Mouse (Mus musculus): ENCODE measurements around the gene Gimap8. TPM values are rescaled to one million over a fixed set of nuclear protein-coding genes. Genes with fewer than 3 reads are reported as not detected.

The Gimap8 gene
- polyA plus RNA-seq, 1 experiment from 2014 or later, result 8.6 TPM

- TF ChIP-seq CTCF (IDR thresholded peaks at IDR 0.05), result no peak
- no peak for TF ChIP-seq EP300 (IDR thresholded peaks at IDR 0.05)
- DNase-seq (ENCODE audit: low spot score) (no peak), ATAC-seq (peak; percentile 54; the same call in 1 of the 2 replicates)
- Histone ChIP-seq H3K9me3 (ENCODE audit: low read length) (no peaks in the 10 kb centered on the region), H3K4me2 (replicated peaks; ENCODE audit: low read depth, low read length) (peak within 1 kb of the TSS; percentile 19), H3K4me3 (ENCODE audit: low read depth, low read length) (peak within 1 kb of the TSS; percentile 15), H3K9ac (replicated peaks; ENCODE audit: low read depth) (no peak within 1 kb of the TSS; the same call in 1 of the 2 replicates), H3K4me1 (ENCODE audit: insufficient read depth, low read depth, low read length) (no peaks in the 10 kb centered on the region), H3K27me3 (replicated peaks; ENCODE audit: insufficient read depth, low read length) (no peaks in the 10 kb centered on the region), H3K36me3 (ENCODE audit: insufficient read depth, low read length) (no peaks in the 10 kb centered on the region), H3K27ac (ENCODE audit: low read length) (peak within 1 kb of the TSS; percentile 55)
- 48% methylated on average over 5 of the region's 5 CpGs for WGBS
Observed at GRCm38 (mm10) chr6:48684319-48684718, 37.3 kb downstream of the Gimap8 start, which contains the start of gene Gimap4. Gene Gimap4 (plus strand): TSS chr6:48684549.

GRCm38 (mm10) chr6:48684806-48685205, 37.8 kb downstream of the Gimap8 start:
- Histone ChIP-seq H3K9ac (replicated peaks; ENCODE audit: low read depth) (no peak overlapping the region; the same call in 1 of the 2 replicates), H3K4me1 (ENCODE audit: insufficient read depth, low read depth, low read length) (no peaks in the 10 kb centered on the region), H3K4me2 (replicated peaks; ENCODE audit: low read depth, low read length) (peak overlapping the region; percentile 19), H3K4me3 (ENCODE audit: low read depth, low read length) (peak overlapping the region; percentile 15), H3K9me3 (ENCODE audit: low read length) (no peaks in the 10 kb centered on the region), H3K27me3 (replicated peaks; ENCODE audit: insufficient read depth, low read length) (no peaks in the 10 kb centered on the region), H3K36me3 (ENCODE audit: insufficient read depth, low read length) (no peaks in the 10 kb centered on the region), H3K27ac (ENCODE audit: low read length) (peak overlapping the region; percentile 55)
- no peak for TF ChIP-seq EP300 (IDR thresholded peaks at IDR 0.05)
- TF ChIP-seq CTCF (IDR thresholded peaks at IDR 0.05), result peak; percentile 33; the same call in 1 of the 2 replicates
- ATAC-seq (0 out of 2 replicates have a peak, but pooled peaks have one; percentile 32), DNase-seq (ENCODE audit: low spot score) (no peak)
- WGBS, result 43% methylated on average over 4 of the region's 4 CpGs

DNA sequence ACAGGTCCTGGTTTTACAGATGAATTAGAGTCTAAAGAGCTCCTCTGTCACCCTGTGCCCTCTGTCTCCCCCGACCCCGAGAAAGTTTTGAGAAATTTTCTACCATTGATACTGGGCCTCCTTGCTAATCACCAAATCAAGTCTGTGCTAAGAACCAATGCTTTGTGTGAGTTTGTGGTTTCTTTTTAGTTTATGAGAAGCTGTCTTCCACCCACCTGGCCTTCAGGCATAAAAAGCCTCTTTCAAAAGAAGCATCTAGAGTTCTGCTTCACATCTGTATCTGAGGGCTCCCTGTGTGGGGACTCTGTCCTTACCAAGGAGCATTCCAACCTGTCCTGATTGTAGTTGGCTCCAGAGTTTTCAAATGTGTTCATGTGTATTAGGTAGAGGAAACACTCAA, 38.2 kb downstream of the Gimap8 start:
- peak overlapping the region; percentile 15; the same call in 1 of the 2 replicates for H3K4me3 ChIP-seq (ENCODE audit: low read depth, low read length)
- no peaks in the 10 kb centered on the region for H3K9me3 ChIP-seq (ENCODE audit: low read length)
- H3K9ac ChIP-seq (replicated peaks; ENCODE audit: low read depth), result no peak overlapping the region
- ATAC-seq, result no peak
- TF ChIP-seq CTCF (IDR thresholded peaks at IDR 0.05), result no peak
- no peak for TF ChIP-seq EP300 (IDR thresholded peaks at IDR 0.05)
- H3K4me1 ChIP-seq (ENCODE audit: insufficient read depth, low read depth, low read length), result no peaks in the 10 kb centered on the region
- no peak for DNase-seq (ENCODE audit: low spot score)
- no peaks in the 10 kb centered on the region for H3K36me3 ChIP-seq (ENCODE audit: insufficient read depth, low read length)
- H3K27me3 ChIP-seq (replicated peaks; ENCODE audit: insufficient read depth, low read length), result no peaks in the 10 kb centered on the region
- 66% methylated on average over 2 of the region's 2 CpGs for WGBS
- H3K4me2 ChIP-seq (replicated peaks; ENCODE audit: low read depth, low read length), result peak overlapping the region; percentile 19
- H3K27ac ChIP-seq (ENCODE audit: low read length), result peak overlapping the region; percentile 55

DNA sequence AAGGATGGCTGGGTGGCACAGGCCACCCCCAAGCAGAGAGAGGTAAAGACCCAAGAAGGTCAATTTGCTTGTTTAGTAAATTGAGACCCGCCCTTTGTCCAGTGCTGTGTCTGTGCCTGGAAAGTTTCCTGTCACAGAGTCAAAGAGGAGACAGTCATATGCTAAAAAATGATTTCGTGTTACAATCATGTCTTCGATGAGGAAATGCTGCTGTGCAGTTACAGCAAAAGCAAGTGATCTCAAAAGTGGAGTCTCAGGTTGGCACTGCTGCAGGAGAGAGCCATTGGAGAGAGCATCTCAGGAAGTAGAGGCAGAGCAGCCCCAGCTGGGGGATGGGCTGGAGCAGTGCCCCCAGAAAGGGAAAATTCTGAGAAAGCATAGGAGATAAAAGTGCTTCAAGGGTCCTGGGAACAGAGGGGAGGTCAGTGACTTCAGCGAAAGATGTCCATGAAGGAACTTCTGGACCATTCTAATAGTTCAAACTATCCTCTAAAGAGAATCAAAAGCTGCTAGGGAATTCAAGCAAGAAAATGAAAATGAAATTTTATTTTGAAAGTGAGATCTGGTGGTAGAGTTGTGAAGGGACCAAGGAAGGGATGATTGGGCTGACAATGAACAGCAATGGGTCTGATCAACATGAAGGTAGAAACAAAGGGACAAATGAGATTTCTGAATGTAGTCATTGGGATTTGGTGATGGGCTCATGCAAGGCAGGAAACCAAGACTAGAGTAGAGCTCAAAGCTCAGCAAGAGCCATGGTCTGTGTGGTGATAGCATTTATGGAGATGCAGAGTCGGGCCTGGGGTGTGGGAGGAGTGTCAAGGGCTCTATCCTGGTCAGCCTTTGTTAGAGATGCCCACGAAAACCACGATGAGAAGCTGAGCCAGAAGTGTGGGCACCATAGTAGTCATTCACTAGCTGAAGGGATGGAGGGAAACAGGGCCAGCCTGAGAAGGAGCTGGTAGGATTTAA, 38.9 kb downstream of the Gimap8 start:
- Histone ChIP-seq H3K36me3 (ENCODE audit: insufficient read depth, low read length) (no peaks in the 10 kb centered on the region), H3K27ac (ENCODE audit: low read length) (peak overlapping the region; percentile 55), H3K4me3 (ENCODE audit: low read depth, low read length) (no peak overlapping the region), H3K9me3 (ENCODE audit: low read length) (no peaks in the 10 kb centered on the region), H3K9ac (replicated peaks; ENCODE audit: low read depth) (no peak overlapping the region), H3K27me3 (replicated peaks; ENCODE audit: insufficient read depth, low read length) (no peaks in the 10 kb centered on the region), H3K4me2 (replicated peaks; ENCODE audit: low read depth, low read length) (peak overlapping the region; percentile 19), H3K4me1 (ENCODE audit: insufficient read depth, low read depth, low read length) (no peaks in the 10 kb centered on the region)
- ATAC-seq (peak; percentile 39; the same call in 1 of the 2 replicates), DNase-seq (ENCODE audit: low spot score) (no peak)
- TF ChIP-seq EP300 (IDR thresholded peaks at IDR 0.05) (no peak), CTCF (IDR thresholded peaks at IDR 0.05) (no peak)
- WGBS, result 73% methylated on average over 7 of the region's 7 CpGs

- no peak for DNase-seq (ENCODE audit: low spot score)
- peak overlapping the region; percentile 19; the same call in 1 of the 2 replicates for H3K4me2 ChIP-seq (replicated peaks; ENCODE audit: low read depth, low read length)
- ATAC-seq, result peak; percentile 53
- no peaks in the 10 kb centered on the region for H3K27me3 ChIP-seq (replicated peaks; ENCODE audit: insufficient read depth, low read length)
- TF ChIP-seq CTCF (IDR thresholded peaks at IDR 0.05) (no peak), EP300 (IDR thresholded peaks at IDR 0.05) (no peak)
- H3K4me3 ChIP-seq (ENCODE audit: low read depth, low read length), result no peak overlapping the region
- peak overlapping the region; percentile 9; the same call in 1 of the 2 replicates for H3K27ac ChIP-seq (ENCODE audit: low read length)
- no peak overlapping the region for H3K9ac ChIP-seq (replicated peaks; ENCODE audit: low read depth)
- H3K4me1 ChIP-seq (ENCODE audit: insufficient read depth, low read depth, low read length), result no peaks in the 10 kb centered on the region
- no peaks in the 10 kb centered on the region for H3K9me3 ChIP-seq (ENCODE audit: low read length)
- H3K36me3 ChIP-seq (ENCODE audit: insufficient read depth, low read length), result no peaks in the 10 kb centered on the region
- WGBS, result 61% methylated on average over 2 of the region's 2 CpGs
Observed at GRCm38 (mm10) chr6:48687077-48687476, 40.0 kb downstream of the Gimap8 start.

DNA sequence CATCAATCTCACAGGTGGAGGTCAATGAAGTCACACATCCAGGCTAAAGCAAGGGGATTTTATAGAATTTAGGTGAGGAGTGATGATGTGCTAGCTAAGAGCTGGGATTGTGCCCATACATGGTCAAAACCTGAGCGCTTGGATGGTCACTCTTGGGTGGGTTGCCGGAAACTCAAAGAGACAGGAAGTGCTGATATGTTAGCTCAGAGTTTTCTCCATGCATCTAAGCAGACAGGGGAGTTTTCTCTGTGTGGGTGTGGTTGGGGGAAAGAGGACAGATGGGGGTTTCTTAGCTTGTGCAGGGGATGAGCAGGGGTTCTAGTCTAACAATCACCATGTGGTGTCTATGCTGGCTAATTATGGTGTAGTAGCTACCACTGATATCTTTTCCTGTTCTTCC, 42.3 kb downstream of the Gimap8 start:
- H3K27me3 ChIP-seq (replicated peaks; ENCODE audit: insufficient read depth, low read length), result no peaks in the 10 kb centered on the region
- H3K4me2 ChIP-seq (replicated peaks; ENCODE audit: low read depth, low read length), result no peak overlapping the region
- no peaks in the 10 kb centered on the region for H3K9me3 ChIP-seq (ENCODE audit: low read length)
- H3K9ac ChIP-seq (replicated peaks; ENCODE audit: low read depth), result no peak overlapping the region
- no peak for TF ChIP-seq CTCF (IDR thresholded peaks at IDR 0.05)
- no peak for TF ChIP-seq EP300 (IDR thresholded peaks at IDR 0.05)
- H3K36me3 ChIP-seq (ENCODE audit: insufficient read depth, low read length), result no peaks in the 10 kb centered on the region
- H3K4me1 ChIP-seq (ENCODE audit: insufficient read depth, low read depth, low read length), result no peaks in the 10 kb centered on the region
- 65% methylated on average over 2 of the region's 2 CpGs for WGBS
- H3K27ac ChIP-seq (ENCODE audit: low read length), result no peak overlapping the region
- no peak overlapping the region for H3K4me3 ChIP-seq (ENCODE audit: low read depth, low read length)
- ATAC-seq (peak; percentile 28), DNase-seq (ENCODE audit: low spot score) (no peak)

Data from lung, postnatal 0 days (tissue).